Mouse (Mus musculus) left cerebral cortex, postnatal 25 days (tissue): Measurements from ENCODE around the gene Hnrnpa2b1. TPM values are rescaled to one million over a fixed set of nuclear protein-coding genes. Genes with fewer than 3 reads are reported as not detected.

Experiments used
- DNase-seq, 2 experiments: peaks; one replicate each; pipeline ENCODE4 v3.0.0; 2022; ENCODE audit warnings: low spot score in 2 of 2, mixed read lengths in 1 of 2
- intact Hi-C: fragments of 180-260 bp; cut with DNase I; formaldehyde crosslinking; loops from one replicate; pipeline ENCODE4 v1.15.1; 2025
- total RNA-seq, 2 experiments: library from RNA; stranded (reverse); gene quantifications; 2 replicates each; pipeline ENCODE4 v1.2.3; 2021

Hnrnpa2b1 gene
- total RNA-seq, 2 experiments from 2014 or later = 422 to 444 TPM

DNA sequence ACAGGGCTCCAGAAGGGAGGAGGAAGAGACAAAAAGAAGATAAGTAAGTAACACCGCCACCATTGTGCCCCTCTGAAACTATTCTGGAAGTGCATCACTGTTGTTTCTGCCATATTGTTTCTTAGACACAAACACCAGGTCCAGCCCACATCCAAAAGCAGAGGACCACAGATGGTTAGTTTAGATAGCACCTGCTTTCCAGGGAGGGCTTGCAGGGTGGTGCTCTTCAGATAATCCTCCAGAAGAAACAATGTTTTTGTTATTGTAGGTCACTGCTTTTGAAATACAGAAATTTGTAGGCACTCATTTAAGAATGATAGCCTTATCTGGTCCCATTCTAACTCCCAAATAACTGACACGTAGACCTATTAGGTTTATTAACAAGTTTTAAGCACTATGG, 45.2 kb downstream of the Hnrnpa2b1 start:
- intact Hi-C loops = no loop called here
- DNase-seq = no peak

GRCm38 (mm10) chr6:51423466-51424122, 46.1 kb downstream of the Hnrnpa2b1 start:
- intact Hi-C loops = no loop called here

GRCm38 (mm10) chr6:51417306-51417936, 52.3 kb downstream of the Hnrnpa2b1 start:
- no peak for DNase-seq
- intact Hi-C loops = no loop called here

More at GRCm38 (mm10) chr6:51423466-51424122, 46.1 kb downstream of the Hnrnpa2b1 start:
- no peak for DNase-seq

- intact Hi-C loops = no loop called here
- DNase-seq = peak in 1 of 2 experiments; percentile 28
These were observed 53.3 kb downstream of the Hnrnpa2b1 start for GRCm38 (mm10) chr6:51416433-51416832.

Other genes starting within 250 kb of the Hnrnpa2b1 start
- 1 to 10 TPM; 1.7 to 2.2 TPM for gene Nfe2l3, start 37.2 kb downstream of the Hnrnpa2b1 start, total RNA-seq
- gene Cbx3, start 466 bp upstream of the Hnrnpa2b1 start, total RNA-seq = 100 to 1,000 TPM; 134 to 138 TPM
- gene Snx10, start 54.0 kb upstream of the Hnrnpa2b1 start, total RNA-seq = 100 to 1,000 TPM; 108 to 116 TPM